Mouse (Mus musculus): ENCODE data around the gene Angptl6.
"Not testable (repeated sequence)": the region's sequence is repeated elsewhere in the genome, so short reads cannot be mapped to it uniquely, and the experiment has no call there.

The Angptl6 gene

DNA sequence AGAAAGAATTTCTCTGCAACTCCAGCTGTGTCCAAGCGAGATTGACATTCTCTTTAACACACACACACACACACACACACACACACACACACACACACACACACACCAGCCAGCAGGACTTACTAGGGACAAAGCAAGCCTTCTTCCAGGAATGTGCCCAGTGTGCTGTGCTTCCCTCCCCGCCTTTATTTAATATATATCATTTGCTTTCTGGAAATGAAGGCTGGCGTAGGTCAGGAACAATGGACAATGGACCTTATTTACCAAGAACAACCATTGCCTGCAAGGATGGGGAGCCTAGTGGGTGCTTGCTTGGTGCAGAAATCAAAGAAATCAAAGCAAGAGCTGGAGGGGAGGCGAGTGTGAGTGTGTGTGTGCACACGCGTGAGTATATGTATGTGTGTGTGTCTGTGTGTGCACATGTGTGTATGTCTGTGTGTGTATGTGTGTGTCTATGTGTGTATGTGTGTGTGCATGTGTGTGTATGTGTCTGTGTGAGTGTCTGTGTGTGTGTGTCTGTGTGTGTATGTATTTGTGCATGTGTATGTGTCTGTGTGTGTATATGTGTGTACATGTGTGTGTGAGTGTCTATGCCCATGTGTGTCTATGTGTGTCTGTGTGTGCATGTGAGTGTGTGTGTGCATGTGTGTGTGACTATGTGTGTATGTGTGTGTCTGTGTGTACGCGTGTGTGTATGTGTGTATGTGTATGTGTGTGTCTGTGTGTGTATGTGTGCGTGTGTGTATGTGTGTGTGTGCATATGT, 42.2 kb downstream of the Angptl6 start:
- no peak for DNase-seq (ENCODE audit: low read depth)

DNA sequence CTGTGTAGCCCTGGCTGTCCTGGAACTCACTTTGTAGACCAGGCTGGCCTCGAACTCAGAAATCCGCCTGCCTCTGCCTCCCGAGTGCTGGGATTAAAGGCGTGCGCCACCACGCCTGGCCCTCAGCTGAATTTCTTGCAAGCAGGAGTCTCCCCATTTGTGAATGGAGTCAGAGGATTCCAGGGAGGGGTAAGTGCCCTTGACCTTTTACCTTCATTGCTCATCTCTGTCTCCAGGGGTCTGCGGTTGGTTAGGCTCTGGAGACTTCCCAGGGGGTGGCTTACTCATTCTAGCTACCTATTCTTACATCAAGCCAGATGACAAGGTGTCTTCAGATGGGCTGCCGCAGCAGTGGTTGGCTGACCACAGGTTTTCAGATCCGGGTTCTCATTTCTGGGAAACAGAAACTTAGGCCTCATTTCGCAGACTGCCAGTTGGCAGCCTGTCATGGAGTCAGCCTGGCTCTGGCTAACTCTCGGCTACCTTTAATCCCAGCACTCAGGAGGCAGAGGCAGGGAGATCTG, 44.0 kb downstream of the Angptl6 start:
- DNase-seq (ENCODE audit: low read depth): not testable (repeated sequence)

DNA sequence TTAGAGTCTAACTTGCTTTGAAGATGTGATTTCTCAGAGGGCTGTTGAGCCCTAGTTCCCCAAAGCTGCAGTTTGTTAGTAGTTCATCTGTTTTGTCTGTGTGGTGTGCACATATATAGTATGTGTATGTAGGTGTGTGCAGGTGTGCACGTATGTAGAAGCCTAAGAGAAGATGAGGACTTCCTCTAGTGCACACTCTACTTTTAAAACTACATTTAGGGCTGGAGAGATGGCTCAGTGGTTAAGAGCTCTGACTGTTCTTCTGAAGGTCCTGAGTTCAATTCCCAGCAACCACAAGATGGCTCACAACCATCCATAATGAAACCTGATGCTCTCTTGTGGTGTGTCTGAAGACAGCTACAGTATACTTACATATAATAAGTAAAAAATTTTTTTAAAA, 44.6 kb downstream of the Angptl6 start:
- DNase-seq (ENCODE audit: low read depth): no peak

DNA sequence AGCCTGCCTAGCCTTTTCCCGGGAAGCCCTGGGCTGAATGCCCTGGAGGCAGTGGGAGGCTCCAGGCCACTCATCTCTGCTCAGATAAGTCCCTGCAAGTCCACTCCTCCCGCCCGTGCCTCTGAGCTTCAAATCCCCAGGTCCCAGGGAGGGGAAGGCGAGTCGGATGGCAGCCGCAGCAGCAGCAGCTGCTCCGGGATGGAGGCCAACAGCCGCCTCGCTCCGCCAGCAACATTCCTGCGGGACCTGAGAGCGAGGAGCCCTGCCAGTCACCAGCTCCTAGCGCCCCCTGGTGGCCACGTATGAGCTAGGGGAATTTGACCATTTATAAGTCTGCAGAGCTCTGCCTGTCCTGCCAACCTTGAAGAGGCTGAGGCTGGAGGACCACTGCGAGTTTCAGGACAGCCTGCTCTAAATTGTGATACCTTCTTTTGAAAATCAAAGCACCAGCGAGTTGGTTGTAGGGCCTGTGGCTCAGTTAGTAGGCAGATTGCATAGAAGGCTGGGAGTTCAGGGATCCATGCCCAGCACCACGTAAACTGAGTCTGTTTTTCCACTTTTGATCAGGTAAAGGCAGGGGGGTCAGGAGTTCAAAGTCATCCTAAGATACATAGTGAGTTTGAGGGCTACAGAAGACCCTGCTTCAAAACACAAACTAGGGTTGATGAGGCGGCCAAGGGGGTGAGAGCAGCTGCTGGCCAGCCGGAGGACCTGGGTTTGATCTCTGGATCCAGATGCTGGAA, 48.5 kb downstream of the Angptl6 start:
- peak; percentile 45 for DNase-seq (ENCODE audit: low read depth)

DNA sequence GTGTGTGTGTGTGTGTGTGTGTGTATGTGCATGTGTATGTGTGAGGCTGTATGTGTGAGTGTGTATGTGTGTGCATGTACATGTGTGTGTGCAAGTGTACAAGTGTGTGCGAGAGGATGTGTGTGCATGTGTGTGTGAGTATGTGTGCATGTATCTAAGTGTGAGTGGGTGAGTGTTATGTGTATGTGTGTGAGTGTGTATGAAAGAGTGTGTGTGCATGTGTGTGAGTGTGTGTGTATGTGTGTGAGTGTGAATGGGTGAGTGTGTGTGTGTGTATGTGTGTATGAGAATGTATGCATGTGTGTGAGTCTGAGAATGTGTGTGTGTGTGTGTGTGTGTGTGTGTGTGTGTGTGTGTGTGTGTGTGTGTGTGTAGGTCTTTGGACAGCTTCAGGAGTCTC, 51.4 kb downstream of the Angptl6 start:
- no peak for DNase-seq (ENCODE audit: low read depth)

DNA sequence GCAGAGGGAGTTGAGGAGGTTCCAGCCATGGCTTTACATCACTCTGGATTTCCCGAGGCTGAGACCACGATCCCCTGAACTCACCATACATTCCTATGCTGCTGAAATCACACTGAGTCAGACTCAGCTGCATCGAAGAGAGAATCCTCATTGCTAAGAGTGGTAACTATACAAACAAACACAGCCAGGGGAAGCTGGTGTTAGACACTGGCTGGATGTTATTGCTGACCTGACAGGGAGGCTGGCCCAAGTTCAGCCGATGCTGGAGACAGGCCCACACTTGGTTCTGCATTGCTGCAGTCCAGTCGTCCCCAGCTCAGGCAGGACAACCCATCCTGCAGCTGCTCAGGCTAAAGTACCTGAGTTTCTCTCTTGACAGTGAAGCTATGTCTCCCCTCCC, 53.7 kb downstream of the Angptl6 start:
- DNase-seq (ENCODE audit: low read depth): no peak
